Mouse (Mus musculus): Measurements from ENCODE around the gene Hist2h4. TPM values are rescaled to one million over a fixed set of nuclear protein-coding genes. Genes with fewer than 3 reads are reported as not detected.
"Not testable (repeated sequence)": the region's sequence is repeated elsewhere in the genome, so short reads cannot be mapped to it uniquely, and the experiment has no call there.

Gene Hist2h4
- total RNA-seq (2021): 54.1 and 56.9 TPM in 2 replicates
- long read RNA-seq, experiment 1: 0 reads
- long read RNA-seq, experiment 2: 0 reads

- peak; percentile 95 for DNase-seq
These were observed at the start of gene Hist2h4 for GRCm38 (mm10) chr3:96262979-96263550. TSS of gene Hist2h4 (minus strand) at chr3:96263311.

- peak; percentile 46 for DNase-seq
These were observed 49.4 kb upstream of the Hist2h4 start for GRCm38 (mm10) chr3:96312341-96313098.

GRCm38 (mm10) chr3:96309441-96309840 is 46.3 kb upstream of the Hist2h4 start:
- DNase-seq: no peak

GRCm38 (mm10) chr3:96306506-96306905 is 43.4 kb upstream of the Hist2h4 start:
- DNase-seq: no peak

GRCm38 (mm10) chr3:96302076-96302475 is 39.0 kb upstream of the Hist2h4 start:
- DNase-seq: no peak

- no peak for DNase-seq
These were observed 37.8 kb upstream of the Hist2h4 start for GRCm38 (mm10) chr3:96300706-96301529.

- DNase-seq: no peak
These were observed 36.5 kb upstream of the Hist2h4 start for GRCm38 (mm10) chr3:96299562-96299961.

GRCm38 (mm10) chr3:96298360-96298759 is 35.2 kb upstream of the Hist2h4 start:
- DNase-seq: no peak

GRCm38 (mm10) chr3:96293787-96294186 is 30.7 kb upstream of the Hist2h4 start, which contains the start of gene Fcgr1:
TSS of gene Fcgr1 (minus strand) at chr3:96293969.
- DNase-seq: no peak

GRCm38 (mm10) chr3:96293368-96293767 is 30.3 kb upstream of the Hist2h4 start:
- DNase-seq: no peak

- no peak for DNase-seq
These were observed 29.5 kb upstream of the Hist2h4 start for GRCm38 (mm10) chr3:96292641-96293040.

- DNase-seq: not testable (repeated sequence)
These were observed 27.6 kb upstream of the Hist2h4 start for GRCm38 (mm10) chr3:96290727-96291126.

- no peak for DNase-seq
These were observed 26.1 kb upstream of the Hist2h4 start for GRCm38 (mm10) chr3:96289201-96289600.

- peak; percentile 28 for DNase-seq
These were observed 24.2 kb upstream of the Hist2h4 start for GRCm38 (mm10) chr3:96287334-96287733.

- peak; percentile 56 for DNase-seq
These were observed 21.3 kb upstream of the Hist2h4 start for GRCm38 (mm10) chr3:96284457-96284856.

- no peak for DNase-seq
These were observed 17.5 kb upstream of the Hist2h4 start for GRCm38 (mm10) chr3:96280660-96281059.

GRCm38 (mm10) chr3:96277800-96278624 is 14.9 kb upstream of the Hist2h4 start:
- DNase-seq: peak; percentile 96

- peak; percentile 43 for DNase-seq
These were observed 14.3 kb upstream of the Hist2h4 start for GRCm38 (mm10) chr3:96277428-96277799.

- no peak for DNase-seq
These were observed 10.7 kb upstream of the Hist2h4 start for GRCm38 (mm10) chr3:96273591-96274465.

- DNase-seq: peak; percentile 91
These were observed 6.7 kb upstream of the Hist2h4 start, which contains the start of gene Hist2h2bb for GRCm38 (mm10) chr3:96269511-96270474. TSS of gene Hist2h2bb (plus strand) at chr3:96269752.
